Mouse (Mus musculus): ENCODE data around the gene Gimap7. TPM values are rescaled to one million over a fixed set of nuclear protein-coding genes. Genes with fewer than 3 reads are reported as not detected.

Gene Gimap7
- polyA plus RNA-seq, 1 experiment, result not detected

DNA sequence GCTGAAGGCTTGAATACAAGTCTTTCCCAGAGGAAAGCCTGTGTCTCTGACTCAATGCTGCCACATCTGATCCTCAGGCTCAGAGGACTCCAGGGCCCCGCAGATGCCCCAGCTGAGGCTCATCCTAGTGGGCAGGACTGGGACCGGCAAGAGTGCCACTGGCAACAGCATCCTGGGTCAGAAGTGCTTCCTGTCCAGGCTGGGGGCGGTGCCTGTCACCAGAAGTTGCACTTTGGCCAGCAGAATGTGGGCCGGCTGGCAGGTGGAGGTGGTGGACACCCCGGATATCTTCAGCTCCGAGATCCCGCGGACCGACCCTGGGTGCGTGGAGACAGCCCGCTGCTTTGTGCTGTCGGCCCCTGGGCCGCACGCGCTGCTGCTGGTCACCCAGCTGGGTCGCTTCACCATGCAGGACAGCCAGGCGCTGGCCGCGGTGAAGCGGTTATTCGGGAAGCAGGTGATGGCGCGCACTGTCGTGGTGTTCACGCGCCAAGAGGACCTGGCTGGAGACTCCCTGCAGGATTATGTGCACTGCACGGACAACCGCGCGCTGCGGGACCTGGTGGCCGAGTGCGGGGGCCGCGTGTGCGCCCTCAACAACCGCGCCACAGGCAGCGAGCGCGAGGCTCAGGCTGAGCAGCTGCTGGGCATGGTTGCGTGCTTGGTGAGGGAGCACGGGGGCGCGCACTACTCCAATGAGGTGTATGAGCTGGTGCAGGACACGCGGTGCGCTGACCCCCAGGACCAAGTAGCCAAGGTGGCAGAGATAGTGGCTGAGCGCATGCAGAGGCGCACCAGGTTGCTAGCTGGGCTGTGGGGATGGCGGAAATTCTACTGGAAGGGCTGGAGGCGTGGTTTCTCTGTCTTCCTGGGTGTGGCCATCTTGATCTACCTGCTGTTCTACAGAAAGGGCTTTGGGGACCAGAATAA is 24.3 kb downstream of the Gimap7 start:
- Histone ChIP-seq H3K36me3 (ENCODE audit: control insufficient read depth) (no peaks in the 10 kb centered on the region), H3K9me3 (ENCODE audit: control insufficient read depth, low read length) (no peaks in the 10 kb centered on the region), H3K27me3 (ENCODE audit: control insufficient read depth) (no peaks in the 10 kb centered on the region), H3K4me3 (replicated peaks) (peak overlapping the region; percentile 46), H3K4me1 (ENCODE audit: control insufficient read depth) (no peaks in the 10 kb centered on the region; the same call in 1 of the 2 replicates)
- TF ChIP-seq TAL1 (IDR thresholded peaks at IDR 0.05; ENCODE audit: low read length) (no peak), GATA1 (IDR thresholded peaks at IDR 0.05; ENCODE audit: low read length) (no peak)

DNA sequence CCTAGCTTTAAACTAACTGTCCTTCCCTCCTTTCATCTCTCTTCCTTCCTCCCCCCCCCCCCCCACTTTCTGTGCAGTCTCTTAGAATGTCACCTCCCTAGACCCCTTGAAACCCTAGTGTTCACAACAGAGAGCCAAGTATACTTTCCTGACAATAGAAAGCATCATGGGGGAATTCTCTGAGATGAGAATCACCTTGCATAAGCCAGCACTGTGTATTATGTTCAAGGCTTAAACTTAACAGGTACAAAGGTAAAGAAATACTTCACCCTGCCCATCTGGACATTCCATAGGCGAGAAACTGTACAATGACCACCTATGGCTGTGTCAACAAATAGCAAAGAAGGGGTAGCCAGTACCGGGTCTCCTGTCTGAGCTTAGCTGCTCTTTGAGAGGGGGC is 27.1 kb downstream of the Gimap7 start:
- Histone ChIP-seq H3K4me3 (replicated peaks) (no peak overlapping the region), H3K36me3 (ENCODE audit: control insufficient read depth) (no peaks in the 10 kb centered on the region), H3K4me1 (ENCODE audit: control insufficient read depth) (no peaks in the 10 kb centered on the region; the same call in 1 of the 2 replicates), H3K27me3 (ENCODE audit: control insufficient read depth) (no peaks in the 10 kb centered on the region), H3K9me3 (ENCODE audit: control insufficient read depth, low read length) (no peaks in the 10 kb centered on the region)
- TF ChIP-seq TAL1 (IDR thresholded peaks at IDR 0.05; ENCODE audit: low read length) (no peak), GATA1 (IDR thresholded peaks at IDR 0.05; ENCODE audit: low read length) (no peak)

DNA sequence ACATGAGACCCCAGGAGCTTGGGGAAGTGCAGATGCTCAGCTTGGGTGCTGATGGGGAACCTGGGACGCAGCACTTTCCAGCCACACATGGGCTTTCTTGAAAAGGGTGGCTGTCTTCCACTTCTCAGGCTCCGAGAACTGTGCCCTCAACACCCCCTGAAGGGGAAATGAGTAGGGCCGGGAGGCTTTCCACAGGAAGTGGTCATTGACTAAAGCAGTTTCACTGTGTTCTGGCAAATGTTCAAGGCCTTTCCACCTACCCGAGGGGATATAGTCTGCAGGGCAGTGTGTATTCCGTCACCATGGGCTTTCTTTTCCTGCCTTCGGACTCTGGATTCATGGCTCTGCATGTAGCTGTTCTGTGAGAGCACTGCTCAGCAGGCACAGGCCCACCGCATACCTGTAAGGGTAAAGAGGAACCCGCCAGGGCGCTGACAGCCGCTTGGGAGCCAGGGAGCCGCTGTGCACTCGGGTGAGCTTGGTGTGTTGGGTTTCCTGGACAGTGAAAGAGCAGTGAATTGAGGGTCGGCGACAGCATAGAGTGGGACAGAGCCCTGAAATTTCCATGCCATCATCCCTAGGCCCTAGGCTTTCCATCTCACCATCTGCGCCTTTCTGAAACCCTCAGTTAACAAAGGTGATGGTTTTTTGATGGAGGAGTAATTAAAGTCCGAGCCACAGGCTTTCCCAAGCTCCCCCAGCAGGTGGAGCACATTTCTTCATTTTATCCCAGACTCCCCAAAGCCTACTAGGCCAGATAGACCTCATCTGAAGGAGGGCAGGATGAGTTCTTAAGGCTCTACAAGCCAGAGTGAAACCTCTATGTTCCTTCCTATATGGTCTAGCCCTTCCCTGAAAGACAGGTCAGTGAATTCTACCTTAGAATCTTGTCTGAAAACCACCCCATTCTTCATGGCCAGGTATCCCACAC is 27.8 kb downstream of the Gimap7 start, which contains the start of gene Gimap5:
TSS of gene Gimap5 (plus strand) at position 239 of the 931 bp plus-strand sequence.
- no peak within 1 kb of the TSS for H3K4me3 ChIP-seq (replicated peaks)

DNA sequence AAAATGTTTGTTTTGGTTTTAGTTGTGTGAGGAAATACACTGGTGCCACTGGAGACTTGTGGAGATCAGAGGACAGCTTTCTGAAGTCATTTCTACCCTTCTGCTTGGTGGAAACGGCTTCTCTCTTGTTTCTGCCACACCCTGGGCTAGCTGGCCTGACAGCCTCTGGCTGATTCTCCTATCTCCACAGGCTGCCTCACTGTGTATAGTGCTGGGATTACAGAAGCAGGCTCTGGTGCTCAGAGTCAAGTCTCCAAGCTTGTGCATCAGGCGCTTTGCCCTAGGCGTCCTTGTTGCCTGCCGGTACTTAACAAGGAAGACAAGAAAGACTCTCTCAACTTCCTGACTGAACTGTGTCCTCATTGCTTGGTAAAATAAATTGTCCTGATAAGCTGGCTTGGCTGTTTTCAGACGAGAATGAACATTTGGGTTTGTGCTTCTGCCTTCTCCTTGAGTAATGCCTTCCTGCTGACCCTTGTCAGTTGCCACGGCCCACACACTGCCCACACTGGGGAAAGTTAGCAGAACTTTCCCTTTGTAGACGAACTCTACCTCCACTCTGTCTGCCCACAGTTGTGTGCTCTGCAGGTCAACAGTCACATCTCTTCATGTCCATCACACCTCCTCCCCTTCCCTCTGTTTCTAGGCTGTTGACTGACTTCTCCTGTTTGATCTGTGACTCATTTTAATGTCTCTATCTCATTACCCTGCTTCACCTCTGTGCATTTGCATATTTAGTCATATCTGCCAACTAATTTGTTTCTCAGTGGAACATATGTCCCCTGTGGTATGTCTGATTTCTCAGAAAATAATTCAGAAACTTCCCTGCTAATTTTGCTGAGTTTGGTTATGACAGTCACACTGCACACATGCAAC is 28.9 kb downstream of the Gimap7 start:
- no peaks in the 10 kb centered on the region for H3K36me3 ChIP-seq (ENCODE audit: control insufficient read depth)
- TF ChIP-seq TAL1 (IDR thresholded peaks at IDR 0.05; ENCODE audit: low read length), result no peak
- no peak for TF ChIP-seq GATA1 (IDR thresholded peaks at IDR 0.05; ENCODE audit: low read length)
- no peaks in the 10 kb centered on the region for H3K27me3 ChIP-seq (ENCODE audit: control insufficient read depth)
- H3K4me3 ChIP-seq (replicated peaks), result no peak overlapping the region
- H3K4me1 ChIP-seq (ENCODE audit: control insufficient read depth), result no peaks in the 10 kb centered on the region; the same call in 1 of the 2 replicates
- H3K9me3 ChIP-seq (ENCODE audit: control insufficient read depth, low read length), result no peaks in the 10 kb centered on the region

More for the DNA sequence above, 27.8 kb downstream of the Gimap7 start, which contains the start of gene Gimap5:
- Histone ChIP-seq H3K9me3 (ENCODE audit: control insufficient read depth, low read length) (no peaks in the 10 kb centered on the region), H3K36me3 (ENCODE audit: control insufficient read depth) (no peaks in the 10 kb centered on the region), H3K27me3 (ENCODE audit: control insufficient read depth) (no peaks in the 10 kb centered on the region), H3K4me1 (ENCODE audit: control insufficient read depth) (no peaks in the 10 kb centered on the region; the same call in 1 of the 2 replicates)
- TF ChIP-seq TAL1 (IDR thresholded peaks at IDR 0.05; ENCODE audit: low read length) (no peak), GATA1 (IDR thresholded peaks at IDR 0.05; ENCODE audit: low read length) (no peak)

- H3K9me3 ChIP-seq (ENCODE audit: control insufficient read depth, low read length), result peaks cover 6% of the 10 kb centered on the region
- no peaks in the 10 kb centered on the region for H3K27me3 ChIP-seq (ENCODE audit: control insufficient read depth)
- H3K4me3 ChIP-seq (replicated peaks), result no peak overlapping the region
- H3K4me1 ChIP-seq (ENCODE audit: control insufficient read depth), result no peaks in the 10 kb centered on the region
- no peaks in the 10 kb centered on the region for H3K36me3 ChIP-seq (ENCODE audit: control insufficient read depth)
- TF ChIP-seq TAL1 (IDR thresholded peaks at IDR 0.05; ENCODE audit: low read length) (no peak), GATA1 (IDR thresholded peaks at IDR 0.05; ENCODE audit: low read length) (no peak)
Measured at GRCm38 (mm10) chr6:48763567-48764270, 45.3 kb downstream of the Gimap7 start.

DNA sequence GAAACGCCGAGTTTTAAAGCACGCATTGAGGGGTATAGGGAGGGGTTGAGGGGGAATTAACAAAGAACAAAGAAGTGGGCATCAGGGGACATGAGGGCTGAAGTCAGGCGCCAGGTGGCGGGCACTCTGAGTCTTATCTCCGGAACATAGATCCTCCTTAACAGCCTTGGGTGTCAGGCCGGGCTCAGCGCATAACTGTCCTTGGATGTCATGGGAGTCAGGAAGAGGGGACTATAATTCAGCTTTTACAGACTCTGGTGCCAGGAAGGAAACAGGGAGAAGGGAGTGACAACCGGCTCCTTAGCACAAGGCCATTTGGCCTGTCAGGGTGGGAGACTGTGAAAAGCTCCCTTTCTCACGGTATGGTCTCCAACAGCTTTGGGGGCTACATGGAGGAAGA is 46.1 kb downstream of the Gimap7 start:
- no peaks in the 10 kb centered on the region for H3K4me1 ChIP-seq (ENCODE audit: control insufficient read depth)
- peaks cover 6% of the 10 kb centered on the region for H3K9me3 ChIP-seq (ENCODE audit: control insufficient read depth, low read length)
- H3K4me3 ChIP-seq (replicated peaks), result no peak overlapping the region
- no peak for TF ChIP-seq GATA1 (IDR thresholded peaks at IDR 0.05; ENCODE audit: low read length)
- H3K27me3 ChIP-seq (ENCODE audit: control insufficient read depth), result no peaks in the 10 kb centered on the region
- no peaks in the 10 kb centered on the region for H3K36me3 ChIP-seq (ENCODE audit: control insufficient read depth)

DNA sequence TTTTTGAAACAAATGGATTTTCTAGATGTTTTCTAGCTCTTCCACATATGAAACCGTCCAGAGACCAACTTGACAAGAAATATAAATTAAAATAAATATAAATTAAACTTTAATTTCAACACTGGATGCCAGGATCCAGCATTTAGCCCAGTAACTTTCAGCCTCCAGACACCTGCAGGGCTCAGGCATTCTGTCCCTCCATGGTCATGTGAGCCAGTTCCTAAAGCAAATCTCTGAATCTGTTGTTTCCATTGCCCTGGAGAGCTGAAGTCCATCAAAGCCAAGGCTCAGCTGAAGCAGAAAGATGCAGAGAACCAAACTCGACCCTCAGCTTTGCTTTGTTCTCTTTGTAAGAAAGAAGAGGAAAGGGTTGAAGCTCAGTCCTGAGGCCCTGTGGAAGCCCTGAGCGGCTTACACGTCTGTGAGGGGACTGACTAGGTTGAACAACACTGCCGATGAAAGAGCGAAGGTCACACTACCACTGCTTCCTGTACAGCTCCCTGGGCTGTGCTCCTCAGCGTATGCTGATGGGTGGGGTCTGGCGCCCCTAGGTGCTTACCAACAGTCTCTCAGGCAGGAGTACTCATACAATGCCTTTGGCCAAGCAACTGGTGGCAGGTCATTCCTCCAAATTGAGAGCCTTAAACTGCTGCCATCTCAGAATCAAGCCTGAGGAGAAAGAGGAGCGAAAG is 49.9 kb downstream of the Gimap7 start:
- TF ChIP-seq TAL1 (IDR thresholded peaks at IDR 0.05; ENCODE audit: low read length), result no peak
- no peak for TF ChIP-seq GATA1 (IDR thresholded peaks at IDR 0.05; ENCODE audit: low read length)
- H3K9me3 ChIP-seq (ENCODE audit: control insufficient read depth, low read length), result peaks cover 6% of the 10 kb centered on the region
- no peaks in the 10 kb centered on the region for H3K36me3 ChIP-seq (ENCODE audit: control insufficient read depth)
- no peaks in the 10 kb centered on the region for H3K27me3 ChIP-seq (ENCODE audit: control insufficient read depth)
- H3K4me3 ChIP-seq (replicated peaks), result no peak overlapping the region
- H3K4me1 ChIP-seq (ENCODE audit: control insufficient read depth), result no peaks in the 10 kb centered on the region
